Mouse (Mus musculus): ENCODE measurements at regions not wholly inside any gene's neighbourhood (a gene's known extent, or its start where the extent isn't known, plus 50 kb on each side); places are given as distances from the start of the nearest gene placed in this dataset.

DNA sequence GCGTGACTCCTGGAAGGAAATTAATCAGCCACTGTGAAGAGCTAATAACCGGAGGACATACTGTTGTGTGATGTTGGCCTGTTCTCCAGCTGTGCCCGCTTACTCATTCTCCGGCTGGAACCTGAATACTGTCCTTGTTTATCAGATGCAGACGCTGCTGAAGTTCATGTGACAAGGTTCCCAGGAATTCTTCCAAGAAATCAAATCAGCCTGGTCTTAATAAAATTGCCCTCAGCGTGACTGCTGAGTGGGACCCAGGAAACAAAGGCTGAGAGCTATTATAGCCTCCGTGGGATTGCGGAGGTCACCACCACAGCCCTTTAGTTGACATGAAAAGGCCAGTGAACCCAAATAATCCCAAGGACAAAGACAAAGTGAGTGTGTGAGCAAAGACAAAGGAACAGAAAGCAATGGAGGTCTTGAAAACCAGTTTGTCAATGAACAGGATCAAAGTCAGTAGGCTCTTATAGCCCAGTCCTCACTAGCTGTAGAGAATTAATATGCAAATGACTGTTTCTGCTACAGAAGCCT lies 460.9 kb upstream of the Intu start:
- no peak for TF ChIP-seq POLR2A (IDR thresholded peaks at IDR 0.05; ENCODE audit: insufficient read length, low read depth)
- TF ChIP-seq TCF12 (IDR thresholded peaks at IDR 0.05; ENCODE audit: insufficient read depth, poor library complexity, severe bottlenecking), result no peak
- TF ChIP-seq USF1 (IDR thresholded peaks at IDR 0.05; ENCODE audit: low read depth), result no peak

Measured in myocyte (in vitro differentiated cells).